Mouse (Mus musculus) mammary gland, adult 2 months (tissue): Measurements from ENCODE around the gene Gm11213. TPM values are rescaled to one million over a fixed set of nuclear protein-coding genes. Genes with fewer than 3 reads are reported as not detected.

Source experiments
- polyA plus RNA-seq: library from polyadenylated mRNA; depleted of rRNA; stranded (reverse); fragments of >200 nt; gene quantifications from 2 replicates; pipeline ENCODE4 v1.2.3, GENCODE M21; 2012; ENCODE audit warnings: low replicate concordance; rRNA removed

Gene Gm11213
- not detected in 2 replicates for polyA plus RNA-seq

DNA sequence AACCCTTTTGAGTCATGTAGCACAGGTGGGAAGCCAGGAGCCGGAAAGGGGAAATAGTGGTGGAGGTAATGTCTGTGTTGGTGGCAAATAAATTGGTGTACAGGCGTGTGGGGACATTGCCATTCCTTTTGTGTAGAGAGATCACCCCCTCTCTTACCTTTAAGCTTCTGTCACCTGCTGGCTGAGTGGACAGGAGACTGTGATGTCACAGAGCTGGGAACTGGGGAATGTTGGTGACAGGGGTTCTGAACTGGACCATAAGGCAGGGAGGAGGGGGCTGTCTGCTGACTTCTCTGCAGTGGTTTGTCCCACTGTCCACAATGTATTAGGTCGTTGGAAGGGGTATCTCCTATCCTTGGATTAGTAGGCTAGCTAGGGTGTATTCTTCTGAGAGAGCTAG lies at the start of gene Gm11213:
TSS of gene Gm11213 (minus strand) at position 317 of the 400 bp plus-strand sequence.

DNA sequence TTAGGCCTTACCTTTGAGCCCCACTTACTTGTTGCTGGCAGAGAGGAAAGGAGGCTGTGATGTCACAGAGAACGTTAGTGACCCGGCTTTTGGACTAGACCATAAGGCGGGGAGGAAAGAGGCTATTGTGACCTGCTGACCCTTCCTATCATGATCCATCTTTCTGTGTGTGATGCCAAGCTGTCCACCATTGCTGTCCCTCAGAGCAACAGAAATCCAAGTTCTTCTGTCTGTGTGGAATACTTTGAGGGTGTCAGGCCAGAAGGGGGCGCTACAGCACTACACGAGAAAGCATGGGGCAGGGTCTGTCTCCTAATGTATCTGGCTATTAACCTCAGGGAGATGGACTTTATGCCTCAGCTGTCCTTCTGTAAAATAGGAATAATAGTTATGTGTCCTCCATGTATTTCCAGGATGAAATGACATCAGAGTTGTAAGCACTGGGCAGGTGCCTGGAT lies 17.3 kb upstream of the Gm11213 start, which contains the start of gene Tex48:
TSS of gene Tex48 (minus strand) at position 51 of the 458 bp plus-strand sequence.

DNA sequence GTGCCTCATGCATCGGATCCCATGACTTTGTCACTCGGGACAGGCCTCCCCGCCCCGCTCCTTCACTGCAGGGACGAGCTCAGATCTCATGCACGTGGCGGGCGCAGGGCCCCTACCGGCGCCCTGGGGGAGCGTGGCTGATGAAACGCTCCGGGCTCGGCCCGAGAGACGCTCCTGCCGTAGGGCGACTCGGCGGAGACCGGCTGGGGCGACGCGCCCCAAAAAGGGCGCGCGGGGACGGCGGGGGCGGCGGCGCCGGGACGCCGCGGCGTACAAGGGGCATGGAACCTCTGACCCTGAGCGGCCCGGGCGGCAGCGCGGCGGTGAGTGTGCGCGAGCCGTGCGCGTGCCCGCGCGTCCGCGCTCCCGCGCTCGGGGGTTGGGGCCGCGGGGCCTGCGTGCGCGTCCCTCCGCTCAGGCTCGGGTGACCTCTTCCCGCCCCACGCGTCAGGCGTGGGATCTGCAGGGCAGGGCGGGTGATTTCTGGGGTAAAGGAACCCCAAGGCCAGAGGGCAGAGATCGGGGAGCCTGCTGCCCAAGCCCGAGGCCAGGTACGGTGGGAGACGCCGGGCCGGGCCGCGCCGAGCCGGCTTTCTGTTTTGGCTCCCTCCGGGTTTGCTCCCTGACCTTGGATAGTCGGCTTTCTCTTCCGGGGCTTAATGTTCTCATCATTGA lies 46.5 kb downstream of the Gm11213 start, which contains the start of gene Tmem268:
TSS of gene Tmem268 (plus strand) at position 375 of the 675 bp plus-strand sequence.

Other genes starting within 250 kb of the Gm11213 start
- 0.50 and 2.1 TPM in 2 replicates for gene Orm3, start 249.1 kb downstream of the Gm11213 start, polyA plus RNA-seq
- gene Orm2, start 242.8 kb downstream of the Gm11213 start, polyA plus RNA-seq, result 1.8 and 3.4 TPM in 2 replicates
- 22.6 and 62.0 TPM in 2 replicates for gene Akna, start 201.9 kb downstream of the Gm11213 start, polyA plus RNA-seq
- 5.8 and 15.2 TPM in 2 replicates for gene Whrn, start 109.3 kb downstream of the Gm11213 start, polyA plus RNA-seq
- gene Atp6v1g1, start 60.5 kb downstream of the Gm11213 start, polyA plus RNA-seq, result 26.9 and 32.4 TPM in 2 replicates
- 13.6 and 17.9 TPM in 2 replicates for gene Tmem268, start 46.5 kb downstream of the Gm11213 start, polyA plus RNA-seq
- not detected in 2 replicates for gene Tex48, start 17.2 kb upstream of the Gm11213 start, polyA plus RNA-seq
- gene Gm11214, start 58.1 kb upstream of the Gm11213 start, polyA plus RNA-seq, result not detected in 2 replicates
- 0.07 and 0.17 TPM in 2 replicates for gene Tnfsf15, start 139.9 kb upstream of the Gm11213 start, polyA plus RNA-seq